Comparison of ENCODE assay signal across 28 mouse cellular contexts in the genomic region with DNA sequence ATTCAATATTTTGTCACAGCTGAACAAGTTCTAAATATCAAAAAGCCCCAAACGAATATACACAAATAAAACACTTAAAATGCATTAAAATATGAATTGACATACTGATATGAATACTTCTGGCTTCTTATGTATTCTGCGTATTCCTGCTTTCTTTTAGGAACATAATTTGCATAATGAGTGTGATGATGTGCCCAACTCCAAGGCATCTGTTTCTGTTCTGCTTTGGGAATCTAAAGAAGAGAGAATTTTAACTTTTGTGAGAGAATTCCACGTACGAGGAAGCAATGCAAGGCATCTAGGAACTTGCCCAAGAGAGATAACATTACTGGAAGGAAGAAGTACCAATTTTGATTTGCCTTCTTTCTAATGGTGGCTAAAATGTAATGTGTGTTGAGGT.
DNase-seq lines count a peak whose midpoint lies in the region; ATAC-seq and TF ChIP-seq lines count a peak whose summit lies in the region.
"Had no signal": no experiment of that assay in that cellular context is flagged by ENCODE, and none has a peak within 500 bp of the region (broad histone marks: within the 10 kb centered on the region; RNA-seq: fewer than 3 reads in every experiment).

No protein-coding gene starts in this region.

- H3K36me3 ChIP-seq in forebrain, embryonic 15.5 days = no peaks in the 10 kb centered on the region
- no peaks in the 10 kb centered on the region for H3K36me3 ChIP-seq in forebrain, embryonic 11.5 days (ENCODE audit: control insufficient read depth, insufficient read depth, low read length)
- H3K36me3 ChIP-seq in forebrain, postnatal 0 days (ENCODE audit: insufficient read depth) = no peaks in the 10 kb centered on the region
- H3K36me3 ChIP-seq in forebrain, embryonic 10.5 days (replicated peaks) = no peaks in the 10 kb centered on the region
- H3K36me3 ChIP-seq in liver, embryonic 11.5 days (ENCODE audit: control insufficient read depth, insufficient read depth, low read length) = no peaks in the 10 kb centered on the region
- H3K36me3 ChIP-seq: embryonic facial prominence, embryonic 13.5 days; embryonic facial prominence, embryonic 15.5 days; forebrain, embryonic 12.5 days; G1E had no signal

- H3K27me3 ChIP-seq in forebrain, embryonic 15.5 days = no peaks in the 10 kb centered on the region
- H3K27me3 ChIP-seq in forebrain, embryonic 11.5 days (ENCODE audit: control insufficient read depth, insufficient read depth, low read length) = no peaks in the 10 kb centered on the region
- H3K27me3 ChIP-seq in forebrain, postnatal 0 days (ENCODE audit: insufficient read depth, low read length) = no peaks in the 10 kb centered on the region
- H3K27me3 ChIP-seq in forebrain, embryonic 10.5 days (ENCODE audit: poor library complexity, severe bottlenecking) = no peaks in the 10 kb centered on the region
- H3K27me3 ChIP-seq in liver, embryonic 11.5 days (replicated peaks; ENCODE audit: control insufficient read depth, insufficient read depth, low read length) = no peaks in the 10 kb centered on the region
- H3K27me3 ChIP-seq: CH12.LX; embryonic facial prominence, embryonic 13.5 days; embryonic facial prominence, embryonic 15.5 days; forebrain, embryonic 12.5 days had no signal

- 56% methylated on average over 4 of the region's 4 CpGs for WGBS in forebrain, embryonic 15.5 days
- WGBS in forebrain, embryonic 11.5 days = 81% methylated on average over 4 of the region's 4 CpGs
- 45% methylated on average over 4 of the region's 4 CpGs for WGBS in forebrain, postnatal 0 days
- WGBS in forebrain, embryonic 10.5 days = 89% methylated on average over 4 of the region's 4 CpGs
- 66% methylated on average over 4 of the region's 4 CpGs for WGBS in liver, embryonic 11.5 days

- TF ChIP-seq CTCF in forebrain, postnatal 0 days (IDR thresholded peaks at IDR 0.05; ENCODE audit: low read depth) = no peak

- ATAC-seq in forebrain, embryonic 15.5 days (replicated peaks) = no peak
- ATAC-seq in forebrain, embryonic 11.5 days (replicated peaks; ENCODE audit: low FRiP score) = no peak
- ATAC-seq in forebrain, postnatal 0 days = peak; percentile 48; the same call in 1 of the 2 replicates
- no peak for ATAC-seq in liver, embryonic 11.5 days (replicated peaks; ENCODE audit: low FRiP score)
- ATAC-seq: activated CD4-positive, CD25-positive, alpha-beta regulatory T cell, adult 4 months; CD4-positive, CD25-positive, alpha-beta regulatory T cell, adult 4 months; Patski had no signal

- peak overlapping the region; percentile 27; the same call in 1 of the 2 replicates for H3K27ac ChIP-seq in forebrain, embryonic 15.5 days (replicated peaks)
- H3K27ac ChIP-seq in forebrain, embryonic 11.5 days (ENCODE audit: low read depth, low read length) = no peak overlapping the region
- 0 out of 2 replicates have a peak overlapping the region, but pooled peaks have one; percentile 16 for H3K27ac ChIP-seq in forebrain, postnatal 0 days (ENCODE audit: low read depth, low read length)
- H3K27ac ChIP-seq in forebrain, embryonic 10.5 days = no peak overlapping the region
- H3K27ac ChIP-seq in liver, embryonic 11.5 days (ENCODE audit: low read depth, low read length) = no peak overlapping the region
- H3K27ac ChIP-seq: embryonic facial prominence, embryonic 13.5 days; embryonic facial prominence, embryonic 15.5 days; forebrain, embryonic 12.5 days had no signal

- no peak overlapping the region for H3K4me3 ChIP-seq in forebrain, embryonic 15.5 days
- H3K4me3 ChIP-seq in forebrain, embryonic 11.5 days (ENCODE audit: low read depth, low read length) = no peak overlapping the region
- H3K4me3 ChIP-seq in forebrain, postnatal 0 days (ENCODE audit: low read depth, low read length) = no peak overlapping the region
- H3K4me3 ChIP-seq in forebrain, embryonic 10.5 days = no peak overlapping the region
- H3K4me3 ChIP-seq in liver, embryonic 11.5 days (ENCODE audit: low read depth, low read length) = no peak overlapping the region
- H3K4me3 ChIP-seq: embryonic facial prominence, embryonic 13.5 days; embryonic facial prominence, embryonic 15.5 days; erythroblast, embryonic 14.5 days; forebrain, embryonic 12.5 days had no signal

- no peak overlapping the region for H3K9ac ChIP-seq in forebrain, embryonic 15.5 days (replicated peaks)
- no peak overlapping the region for H3K9ac ChIP-seq in forebrain, embryonic 11.5 days (ENCODE audit: low read length)
- no peak overlapping the region for H3K9ac ChIP-seq in forebrain, postnatal 0 days
- no peak overlapping the region for H3K9ac ChIP-seq in liver, embryonic 11.5 days (ENCODE audit: low read depth, low read length)
- H3K9ac ChIP-seq: embryonic facial prominence, embryonic 13.5 days; embryonic facial prominence, embryonic 15.5 days; forebrain, embryonic 12.5 days had no signal

- no peak for DNase-seq in forebrain, embryonic 11.5 days (ENCODE audit: low spot score)
- peak; percentile 35 for DNase-seq in forebrain, postnatal 0 days
- no peak for DNase-seq in forebrain, embryonic 10.5 days (ENCODE audit: extremely low spot score, low spot score)
- DNase-seq in brain, adult 2 months (ENCODE audit: low read depth, low spot score) = peak; percentile 58
- peak; percentile 26 for DNase-seq in brain, embryonic 18.5 days (ENCODE audit: low read depth, low spot score)
- no peak for DNase-seq in right cerebral cortex, adult 2 months (ENCODE audit: low spot score in 2 of 2)
- DNase-seq in liver, embryonic 11.5 days (ENCODE audit: low spot score) = no peak
- DNase-seq: adrenal gland, adult 8-10 months; adrenal gland, postnatal 14 days; adrenal gland, postnatal 36 days; B cell, adult 2 months; cerebellum, adult 11 months; cerebellum, adult 18-20 months; cerebellum, adult 8-10 months; cerebellum, adult 9-11 months; cerebellum, postnatal 14 days; cerebellum, postnatal 36 days; embryo, embryonic 11 days had no signal

- peaks cover 12% of the 10 kb centered on the region for H3K4me1 ChIP-seq in forebrain, embryonic 15.5 days
- H3K4me1 ChIP-seq in forebrain, embryonic 11.5 days (replicated peaks; ENCODE audit: control insufficient read depth, insufficient read depth, low read length) = no peaks in the 10 kb centered on the region
- peaks cover 4% of the 10 kb centered on the region; the same call in 1 of the 2 replicates for H3K4me1 ChIP-seq in forebrain, postnatal 0 days (ENCODE audit: insufficient read depth)
- H3K4me1 ChIP-seq in forebrain, embryonic 10.5 days = peaks cover 7% of the 10 kb centered on the region; the same call in 1 of the 2 replicates
- no peaks in the 10 kb centered on the region for H3K4me1 ChIP-seq in liver, embryonic 11.5 days (replicated peaks; ENCODE audit: control insufficient read depth, insufficient read depth, low read length)
- H3K4me1 ChIP-seq: embryonic facial prominence, embryonic 13.5 days; embryonic facial prominence, embryonic 15.5 days had no signal

- H3K4me2 ChIP-seq in forebrain, embryonic 15.5 days (replicated peaks) = no peak overlapping the region
- no peak overlapping the region for H3K4me2 ChIP-seq in forebrain, embryonic 11.5 days (ENCODE audit: low read depth, low read length, severe bottlenecking)
- no peak overlapping the region for H3K4me2 ChIP-seq in forebrain, postnatal 0 days (ENCODE audit: low read depth)
- H3K4me2 ChIP-seq in liver, embryonic 11.5 days = no peak overlapping the region
- H3K4me2 ChIP-seq: embryonic facial prominence, embryonic 13.5 days; embryonic facial prominence, embryonic 15.5 days; forebrain, embryonic 12.5 days had no signal

- H3K9me3 ChIP-seq in forebrain, embryonic 15.5 days = no peaks in the 10 kb centered on the region
- no peaks in the 10 kb centered on the region for H3K9me3 ChIP-seq in forebrain, embryonic 11.5 days (ENCODE audit: control insufficient read depth, low read length)
- no peaks in the 10 kb centered on the region for H3K9me3 ChIP-seq in forebrain, postnatal 0 days (ENCODE audit: low read length)
- H3K9me3 ChIP-seq in forebrain, embryonic 10.5 days = no peaks in the 10 kb centered on the region
- H3K9me3 ChIP-seq in liver, embryonic 11.5 days (ENCODE audit: control insufficient read depth, low read length) = no peaks in the 10 kb centered on the region
- H3K9me3 ChIP-seq: embryonic facial prominence, embryonic 13.5 days; embryonic facial prominence, embryonic 15.5 days; forebrain, embryonic 12.5 days; G1E had no signal

Comparison
In these comparisons a context has a peak if more than half of its experiments do, and no peak if none do; other contexts are left out.
1. H3K27ac ChIP-seq: peak in forebrain, embryonic 15.5 days (single experiment) and forebrain, postnatal 0 days (single experiment); none in forebrain, embryonic 11.5 days (single experiment), forebrain, embryonic 10.5 days (single experiment) and liver, embryonic 11.5 days (single experiment).
2. DNase-seq: peak in forebrain, postnatal 0 days (single experiment), brain, adult 2 months (single experiment) and brain, embryonic 18.5 days (single experiment); none in forebrain, embryonic 11.5 days (single experiment), forebrain, embryonic 10.5 days (single experiment), right cerebral cortex, adult 2 months (0 of 2) and liver, embryonic 11.5 days (single experiment).